Mouse (Mus musculus): ENCODE data around the gene Irs1. TPM values are rescaled to one million over a fixed set of nuclear protein-coding genes. Genes with fewer than 3 reads are reported as not detected.
A peak's percentile ranks its signal among the peaks of the same experiment; 100 is the strongest.

The Irs1 gene
- polyA plus RNA-seq, 1 experiment from 2014 or later, result 4.3 TPM

DNA sequence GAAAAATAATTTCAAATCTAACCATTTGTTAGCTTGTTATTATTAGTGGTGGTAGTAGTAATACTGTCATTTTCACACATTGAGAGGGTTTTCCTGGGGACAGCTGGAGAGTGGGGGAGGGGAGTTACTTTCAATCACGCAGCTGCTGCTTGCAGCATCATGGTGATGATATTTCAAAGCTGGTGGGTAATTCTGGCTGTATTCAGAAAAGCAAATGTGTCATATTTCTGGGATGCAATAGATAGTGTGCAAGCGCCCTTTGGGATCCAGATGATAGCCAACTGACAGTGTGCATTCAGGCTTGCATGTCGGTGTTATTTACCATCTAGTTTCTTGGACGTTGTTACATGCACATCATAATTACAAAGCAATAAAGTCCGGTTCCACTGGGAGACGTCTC is 29.2 kb upstream of the Irs1 start:
- Histone ChIP-seq H3K27ac (ENCODE audit: low read length) (no peak overlapping the region), H3K4me3 (ENCODE audit: low read length) (no peak overlapping the region), H3K36me3 (ENCODE audit: insufficient read depth, low read length) (no peaks in the 10 kb centered on the region), H3K27me3 (ENCODE audit: insufficient read depth, low read length) (no peaks in the 10 kb centered on the region), H3K4me1 (ENCODE audit: insufficient read depth, low read length) (peaks cover 5% of the 10 kb centered on the region), H3K9ac (replicated peaks; ENCODE audit: low read length) (no peak overlapping the region), H3K4me2 (replicated peaks; ENCODE audit: low read depth, low read length) (no peak overlapping the region), H3K9me3 (ENCODE audit: low read length) (no peaks in the 10 kb centered on the region)
- ATAC-seq (ENCODE audit: low FRiP score, low TSS enrichment), result no peak
- WGBS, result 71% methylated on average over 6 of the region's 6 CpGs

GRCm38 (mm10) chr1:82316746-82317126 is 25.5 kb upstream of the Irs1 start:
- 0% methylated on average over 26 of the region's 26 CpGs for WGBS
- Histone ChIP-seq H3K4me2 (replicated peaks; ENCODE audit: low read depth, low read length) (peak overlapping the region; percentile 78), H3K4me3 (ENCODE audit: low read length) (peak overlapping the region; percentile 88), H3K4me1 (ENCODE audit: insufficient read depth, low read length) (peaks cover 5% of the 10 kb centered on the region), H3K9ac (replicated peaks; ENCODE audit: low read length) (peak overlapping the region; percentile 95), H3K27ac (ENCODE audit: low read length) (peak overlapping the region; percentile 98), H3K36me3 (ENCODE audit: insufficient read depth, low read length) (no peaks in the 10 kb centered on the region), H3K27me3 (ENCODE audit: insufficient read depth, low read length) (peaks cover 7% of the 10 kb centered on the region), H3K9me3 (ENCODE audit: low read length) (no peaks in the 10 kb centered on the region)
- no peak for ATAC-seq (ENCODE audit: low FRiP score, low TSS enrichment)

DNA sequence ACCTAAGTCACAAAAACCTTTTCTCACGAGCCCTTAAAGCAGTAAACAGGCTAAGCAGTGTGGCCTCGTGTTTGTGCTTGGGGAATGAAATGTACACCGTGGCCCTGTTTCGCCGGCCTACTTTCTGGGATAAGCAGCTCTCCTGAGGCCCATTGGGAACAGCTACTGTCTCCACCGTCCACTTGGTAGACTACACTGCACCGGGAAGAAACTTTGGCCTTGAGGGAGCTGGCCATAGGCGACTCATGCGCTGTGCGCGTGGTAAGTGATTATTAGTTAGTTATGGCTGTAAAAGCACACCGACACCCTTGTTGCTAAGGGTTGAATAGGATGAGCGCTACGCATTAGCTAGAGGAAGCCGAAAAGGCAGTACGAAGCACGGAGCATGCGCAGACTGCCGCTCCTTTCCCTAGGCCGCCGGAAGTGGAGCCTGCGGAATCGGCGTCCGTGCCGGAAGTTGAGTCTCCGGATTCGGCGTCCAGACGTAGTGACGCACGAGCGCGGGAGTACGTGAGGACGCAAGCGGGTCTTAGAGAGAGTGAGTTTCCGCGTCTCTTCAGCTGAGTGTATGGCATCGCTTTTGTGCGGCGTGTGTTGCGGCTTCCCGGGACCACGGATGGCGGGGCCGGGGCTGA is 25.0 kb upstream of the Irs1 start, which contains the start of gene Rhbdd1:
Rhbdd1 (plus strand) TSS at position 342 of the 635 bp plus-strand sequence.
- peaks cover 7% of the 10 kb centered on the region for H3K27me3 ChIP-seq (ENCODE audit: insufficient read depth, low read length)
- H3K4me1 ChIP-seq (ENCODE audit: insufficient read depth, low read length), result peaks cover 5% of the 10 kb centered on the region
- ATAC-seq (ENCODE audit: low FRiP score, low TSS enrichment), result peak; percentile 99
- H3K36me3 ChIP-seq (ENCODE audit: insufficient read depth, low read length), result no peaks in the 10 kb centered on the region
- peak within 1 kb of the TSS; percentile 98 for H3K27ac ChIP-seq (ENCODE audit: low read length)
- peak within 1 kb of the TSS; percentile 95 for H3K9ac ChIP-seq (replicated peaks; ENCODE audit: low read length)
- H3K4me2 ChIP-seq (replicated peaks; ENCODE audit: low read depth, low read length), result peak within 1 kb of the TSS; percentile 78
- H3K4me3 ChIP-seq (ENCODE audit: low read length), result peak within 1 kb of the TSS; percentile 88
- 5% methylated on average over 47 of the region's 47 CpGs for WGBS
- no peaks in the 10 kb centered on the region for H3K9me3 ChIP-seq (ENCODE audit: low read length)

DNA sequence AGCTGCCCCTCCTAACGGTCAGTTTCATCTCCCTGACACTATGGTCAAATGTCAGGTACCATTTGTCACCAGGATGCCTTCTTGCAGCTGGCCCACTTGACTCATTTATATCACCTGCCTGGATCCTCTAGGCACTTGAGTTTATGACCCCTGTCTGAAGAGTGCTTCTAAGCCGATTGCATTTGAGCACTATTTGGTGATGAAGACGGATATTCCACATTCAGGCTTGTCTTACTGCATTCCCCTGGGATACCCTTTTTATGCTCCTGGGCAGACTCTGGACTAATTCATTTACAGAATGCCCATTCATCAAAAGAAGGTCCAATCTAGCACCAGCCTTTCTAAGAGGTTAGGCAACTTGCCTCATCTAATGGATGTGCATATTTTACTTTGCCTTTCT is 13.3 kb upstream of the Irs1 start:
- 0 out of 2 replicates have a peak, but pooled peaks cover 5% of the 10 kb centered on the region for H3K27me3 ChIP-seq (ENCODE audit: insufficient read depth, low read length)
- H3K27ac ChIP-seq (ENCODE audit: low read length), result no peak overlapping the region
- 21% methylated on average over 3 of the region's 3 CpGs for WGBS
- no peak for ATAC-seq (ENCODE audit: low FRiP score, low TSS enrichment)
- H3K4me1 ChIP-seq (ENCODE audit: insufficient read depth, low read length), result no peaks in the 10 kb centered on the region
- no peak overlapping the region for H3K4me2 ChIP-seq (replicated peaks; ENCODE audit: low read depth, low read length)
- H3K36me3 ChIP-seq (ENCODE audit: insufficient read depth, low read length), result no peaks in the 10 kb centered on the region
- no peak overlapping the region for H3K4me3 ChIP-seq (ENCODE audit: low read length)
- no peaks in the 10 kb centered on the region for H3K9me3 ChIP-seq (ENCODE audit: low read length)
- no peak overlapping the region for H3K9ac ChIP-seq (replicated peaks; ENCODE audit: low read length)

DNA sequence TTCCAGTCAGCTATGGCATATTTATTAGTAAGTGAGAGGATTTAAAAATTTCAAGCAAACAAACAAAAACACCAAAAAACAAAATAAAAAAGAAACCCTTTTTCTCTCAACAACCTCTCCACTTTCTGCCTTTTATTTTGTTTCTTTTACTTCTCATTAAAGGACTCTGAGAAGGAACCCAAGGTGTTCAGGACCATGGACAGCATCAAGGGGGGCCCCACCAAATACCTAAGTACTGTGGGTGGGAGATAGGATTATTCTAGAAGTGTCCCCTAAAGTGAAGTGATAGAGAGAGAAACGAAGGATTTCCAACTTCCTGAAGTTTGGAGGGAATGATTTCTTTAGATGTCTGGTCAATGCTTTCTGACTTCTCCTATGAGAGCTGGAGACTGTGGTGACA is 7.4 kb upstream of the Irs1 start:
- Histone ChIP-seq H3K27me3 (ENCODE audit: insufficient read depth, low read length) (0 out of 2 replicates have a peak, but pooled peaks cover 6% of the 10 kb centered on the region), H3K36me3 (ENCODE audit: insufficient read depth, low read length) (no peaks in the 10 kb centered on the region), H3K4me1 (ENCODE audit: insufficient read depth, low read length) (no peaks in the 10 kb centered on the region), H3K27ac (ENCODE audit: low read length) (no peak overlapping the region), H3K4me3 (ENCODE audit: low read length) (no peak overlapping the region), H3K4me2 (replicated peaks; ENCODE audit: low read depth, low read length) (no peak overlapping the region), H3K9me3 (ENCODE audit: low read length) (no peaks in the 10 kb centered on the region), H3K9ac (replicated peaks; ENCODE audit: low read length) (no peak overlapping the region)
- ATAC-seq (ENCODE audit: low FRiP score, low TSS enrichment), result no peak
- WGBS, result 25% methylated on average over 1 of the region's 1 CpGs

GRCm38 (mm10) chr1:82294102-82294501 is 2.9 kb upstream of the Irs1 start:
- ATAC-seq (ENCODE audit: low FRiP score, low TSS enrichment), result no peak
- Histone ChIP-seq H3K9me3 (ENCODE audit: low read length) (no peaks in the 10 kb centered on the region), H3K9ac (replicated peaks; ENCODE audit: low read length) (no peak overlapping the region), H3K4me2 (replicated peaks; ENCODE audit: low read depth, low read length) (no peak overlapping the region), H3K4me3 (ENCODE audit: low read length) (no peak overlapping the region), H3K36me3 (ENCODE audit: insufficient read depth, low read length) (peaks cover 1% of the 10 kb centered on the region; the same call in 1 of the 2 replicates), H3K4me1 (ENCODE audit: insufficient read depth, low read length) (peaks cover 23% of the 10 kb centered on the region), H3K27me3 (ENCODE audit: insufficient read depth, low read length) (peaks cover 9% of the 10 kb centered on the region; the same call in 1 of the 2 replicates), H3K27ac (ENCODE audit: low read length) (no peak overlapping the region)
- 15% methylated on average over 6 of the region's 6 CpGs for WGBS

- H3K36me3 ChIP-seq (ENCODE audit: insufficient read depth, low read length), result peaks cover 14% of the 10 kb centered on the region
- H3K9me3 ChIP-seq (ENCODE audit: low read length), result no peaks in the 10 kb centered on the region
- H3K4me3 ChIP-seq (ENCODE audit: low read length), result peak overlapping the region; percentile 78
- H3K27me3 ChIP-seq (ENCODE audit: insufficient read depth, low read length), result peaks cover 9% of the 10 kb centered on the region; the same call in 1 of the 2 replicates
- H3K4me2 ChIP-seq (replicated peaks; ENCODE audit: low read depth, low read length), result peak overlapping the region; percentile 94
- ATAC-seq (ENCODE audit: low FRiP score, low TSS enrichment), result peak; percentile 33
- H3K27ac ChIP-seq (ENCODE audit: low read length), result peak overlapping the region; percentile 53
- H3K9ac ChIP-seq (replicated peaks; ENCODE audit: low read length), result peak overlapping the region; percentile 86
- WGBS, result under 1% methylated on average over 13 of the region's 13 CpGs
- H3K4me1 ChIP-seq (ENCODE audit: insufficient read depth, low read length), result peaks cover 26% of the 10 kb centered on the region
Observed at GRCm38 (mm10) chr1:82292771-82293170, 1.6 kb upstream of the Irs1 start.

GRCm38 (mm10) chr1:82291930-82292712 is 905 bp upstream of the Irs1 start:
- Histone ChIP-seq H3K9me3 (ENCODE audit: low read length) (no peaks in the 10 kb centered on the region), H3K4me2 (replicated peaks; ENCODE audit: low read depth, low read length) (peak overlapping the region; percentile 94), H3K9ac (replicated peaks; ENCODE audit: low read length) (peak overlapping the region; percentile 86), H3K36me3 (ENCODE audit: insufficient read depth, low read length) (peaks cover 16% of the 10 kb centered on the region), H3K27me3 (ENCODE audit: insufficient read depth, low read length) (peaks cover 8% of the 10 kb centered on the region; the same call in 1 of the 2 replicates), H3K27ac (ENCODE audit: low read length) (peak overlapping the region; percentile 96), H3K4me1 (ENCODE audit: insufficient read depth, low read length) (peaks cover 32% of the 10 kb centered on the region), H3K4me3 (ENCODE audit: low read length) (peak overlapping the region; percentile 78)
- 1% methylated on average over 22 of the region's 23 CpGs for WGBS
- ATAC-seq (ENCODE audit: low FRiP score, low TSS enrichment), result no peak; the same call in 1 of the 2 replicates

DNA sequence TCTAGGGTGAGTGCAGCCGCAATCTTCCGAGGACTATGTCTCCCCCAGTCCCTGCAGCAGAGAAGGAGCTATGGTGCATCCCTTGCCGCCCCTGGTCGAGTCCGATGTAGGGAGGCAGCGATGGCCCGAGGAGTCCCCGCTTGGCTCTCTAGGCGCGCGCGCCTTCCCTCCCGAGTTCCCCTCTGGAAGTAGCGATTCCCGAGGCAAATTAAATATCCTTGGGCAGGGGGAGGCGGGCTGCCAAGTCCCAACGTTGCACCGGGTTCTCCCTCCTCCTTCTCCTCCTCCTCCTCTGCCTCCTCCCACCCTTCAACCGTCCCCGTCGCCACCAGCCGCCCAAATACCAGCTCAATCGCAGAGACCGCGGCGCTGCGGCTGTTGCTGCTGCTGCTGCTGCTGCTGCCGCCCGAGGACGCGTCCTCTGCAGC is 479 bp downstream of the Irs1 start:
- H3K4me2 ChIP-seq (replicated peaks; ENCODE audit: low read depth, low read length), result peak overlapping the region; percentile 94
- peak overlapping the region; percentile 86 for H3K9ac ChIP-seq (replicated peaks; ENCODE audit: low read length)
- H3K4me3 ChIP-seq (ENCODE audit: low read length), result peak overlapping the region; percentile 78
- H3K9me3 ChIP-seq (ENCODE audit: low read length), result no peaks in the 10 kb centered on the region
- H3K4me1 ChIP-seq (ENCODE audit: insufficient read depth, low read length), result peaks cover 40% of the 10 kb centered on the region
- 0% methylated on average over 30 of the region's 31 CpGs for WGBS
- peaks cover 5% of the 10 kb centered on the region; the same call in 1 of the 2 replicates for H3K27me3 ChIP-seq (ENCODE audit: insufficient read depth, low read length)
- peak; percentile 52 for ATAC-seq (ENCODE audit: low FRiP score, low TSS enrichment)
- peak overlapping the region; percentile 96 for H3K27ac ChIP-seq (ENCODE audit: low read length)
- H3K36me3 ChIP-seq (ENCODE audit: insufficient read depth, low read length), result peaks cover 16% of the 10 kb centered on the region
